Mouse (Mus musculus) left cerebral cortex, postnatal 14 days (tissue): ENCODE data around the gene Bglap2. TPM values are rescaled to one million over a fixed set of nuclear protein-coding genes. Genes with fewer than 3 reads are reported as not detected.
"Not testable (repeated sequence)": the region's sequence is repeated elsewhere in the genome, so short reads cannot be mapped to it uniquely, and the experiment has no call there.

Experiments used
- DNase-seq, 2 experiments: peaks; one replicate each; pipeline ENCODE4 v3.0.0; 2021 to 2022; ENCODE audit warnings: low spot score in 2 of 2, mixed read lengths in 1 of 2
- intact Hi-C: fragments of 180-260 bp; cut with DNase I; formaldehyde crosslinking; loops from one replicate; pipeline ENCODE4 v1.15.1; 2025
- total RNA-seq, 2 experiments: library from RNA; stranded (reverse); gene quantifications; 2 replicates each; pipeline ENCODE4 v1.2.3; 2021

Bglap2 gene
- total RNA-seq, 2 experiments from 2014 or later = 1.4 TPM; not detected in 1

GRCm38 (mm10) chr3:88395742-88396141, 17.2 kb upstream of the Bglap2 start:
- DNase-seq = no peak
- intact Hi-C loops = no loop called here

- intact Hi-C loops = no loop called here
- DNase-seq = no peak
Observed at GRCm38 (mm10) chr3:88395288-88395687, 16.8 kb upstream of the Bglap2 start.

- intact Hi-C loops = no loop called here
- DNase-seq = no peak
Observed at GRCm38 (mm10) chr3:88393776-88394375, 15.4 kb upstream of the Bglap2 start.

GRCm38 (mm10) chr3:88384364-88384763, 5.9 kb upstream of the Bglap2 start, which contains the start of gene Bglap:
TSS of gene Bglap (minus strand) at chr3:88384464.
- intact Hi-C loops = no loop called here
- no peak for DNase-seq

- DNase-seq, intact Hi-C loops: not testable (repeated sequence)
Observed at GRCm38 (mm10) chr3:88382383-88382782, 3.9 kb upstream of the Bglap2 start.

- DNase-seq = peak in 1 of 2 experiments; percentile 34
- intact Hi-C loops = not testable (repeated sequence)
Observed at GRCm38 (mm10) chr3:88381389-88382315, 3.2 kb upstream of the Bglap2 start.

- intact Hi-C loops, DNase-seq: not testable (repeated sequence)
Observed at GRCm38 (mm10) chr3:88376644-88377043, 1.9 kb downstream of the Bglap2 start.

GRCm38 (mm10) chr3:88375750-88376626, 2.5 kb downstream of the Bglap2 start:
- intact Hi-C loops = not testable (repeated sequence)
- peak in 1 of 2 experiments; percentile 30 for DNase-seq

GRCm38 (mm10) chr3:88372643-88373042, 5.9 kb downstream of the Bglap2 start, which contains the start of gene Bglap3:
TSS of gene Bglap3 (minus strand) at chr3:88372743.
- intact Hi-C loops, DNase-seq: not testable (repeated sequence)

GRCm38 (mm10) chr3:88368511-88368910, 10.0 kb downstream of the Bglap2 start:
- DNase-seq, intact Hi-C loops: not testable (repeated sequence)

GRCm38 (mm10) chr3:88367517-88367916, 11.0 kb downstream of the Bglap2 start:
- DNase-seq, intact Hi-C loops: not testable (repeated sequence)

GRCm38 (mm10) chr3:88366830-88367428, 11.6 kb downstream of the Bglap2 start:
- intact Hi-C loops = not testable (repeated sequence)
- DNase-seq = peak; percentile 70 to 74

- intact Hi-C loops = no loop called here
- no peak for DNase-seq
Observed at GRCm38 (mm10) chr3:88365705-88366361, 12.7 kb downstream of the Bglap2 start.

- intact Hi-C loops = no loop called here
- no peak for DNase-seq
Observed at GRCm38 (mm10) chr3:88364337-88364736, 14.2 kb downstream of the Bglap2 start, which contains the start of gene Paqr6. TSS of gene Paqr6 (plus strand) at chr3:88364584.

GRCm38 (mm10) chr3:88363700-88364099, 14.8 kb downstream of the Bglap2 start:
- intact Hi-C loops = no loop called here
- DNase-seq = peak in 1 of 2 experiments; percentile 39

GRCm38 (mm10) chr3:88361612-88362313, 16.7 kb downstream of the Bglap2 start:
- DNase-seq = no peak
- intact Hi-C loops = no loop called here

- no peak for DNase-seq
- intact Hi-C loops = no loop called here
Observed at GRCm38 (mm10) chr3:88361096-88361495, 17.4 kb downstream of the Bglap2 start.

- intact Hi-C loops = no loop called here
- no peak for DNase-seq
Observed at GRCm38 (mm10) chr3:88359989-88360388, 18.5 kb downstream of the Bglap2 start.
